Comparison of ENCODE assay signal across 9 mouse cellular contexts in genomic region chr5:90908983-90909382, GRCm38 (mm10). TPM values are rescaled to one million over a fixed set of nuclear protein-coding genes. Genes with fewer than 3 reads are reported as not detected.
DNase-seq lines count a peak whose midpoint lies in the region; ATAC-seq and TF ChIP-seq lines count a peak whose summit lies in the region.
"Had no signal": no experiment of that assay in that cellular context is flagged by ENCODE, and none has a peak within 500 bp of the region (broad histone marks: within the 10 kb centered on the region; RNA-seq: fewer than 3 reads in every experiment).

No protein-coding gene starts in this region.

- DNase-seq in heart, adult 11 months = peak; percentile 89
- peak; percentile 78 for DNase-seq in ZHBTc4 (ENCODE audit: low read depth, low spot score)
- peak; percentile 62 for DNase-seq in embryo, embryonic 11.5 days (ENCODE audit: low read depth, low spot score)
- DNase-seq in heart, postnatal 0 days (ENCODE audit: low spot score) = peak; percentile 43
- DNase-seq in kidney, postnatal 36 days = peak; percentile 65 to 88
- DNase-seq in lung, postnatal 14 days = peak; percentile 76
- DNase-seq in right cerebral cortex, adult 2 months (ENCODE audit: low spot score in 2 of 2) = peak; percentile 79

- no peak overlapping the region for H3K9ac ChIP-seq in heart, embryonic 12.5 days
- no peak overlapping the region for H3K9ac ChIP-seq in heart, postnatal 0 days (replicated peaks; ENCODE audit: low read depth, low read length)
- H3K9ac ChIP-seq: limb, embryonic 15.5 days had no signal

- peak; percentile 88 for TF ChIP-seq CTCF in heart, postnatal 0 days (IDR thresholded peaks at IDR 0.05; ENCODE audit: low read depth)

- H3K4me3 ChIP-seq in heart, embryonic 12.5 days = no peak overlapping the region
- no peak overlapping the region for H3K4me3 ChIP-seq in heart, postnatal 0 days (ENCODE audit: low read depth, low read length)
- H3K4me3 ChIP-seq: limb, embryonic 15.5 days had no signal

- no peaks in the 10 kb centered on the region for H3K36me3 ChIP-seq in heart, embryonic 12.5 days
- no peaks in the 10 kb centered on the region for H3K36me3 ChIP-seq in heart, postnatal 0 days (replicated peaks; ENCODE audit: control insufficient read depth, insufficient read depth, low read length)
- H3K36me3 ChIP-seq: limb, embryonic 15.5 days had no signal

- no peaks in the 10 kb centered on the region; the same call in 1 of the 2 replicates for H3K4me1 ChIP-seq in heart, embryonic 12.5 days (replicated peaks)
- H3K4me1 ChIP-seq in heart, postnatal 0 days (ENCODE audit: control insufficient read depth, insufficient read depth) = no peaks in the 10 kb centered on the region
- H3K4me1 ChIP-seq: limb, embryonic 15.5 days had no signal

- no peaks in the 10 kb centered on the region for H3K9me3 ChIP-seq in heart, embryonic 12.5 days (replicated peaks)
- H3K9me3 ChIP-seq in heart, postnatal 0 days (replicated peaks; ENCODE audit: control insufficient read depth, low read length) = no peaks in the 10 kb centered on the region
- H3K9me3 ChIP-seq: limb, embryonic 15.5 days had no signal

- peaks cover 21% of the 10 kb centered on the region for H3K27me3 ChIP-seq in heart, embryonic 12.5 days (replicated peaks)
- H3K27me3 ChIP-seq in heart, postnatal 0 days (ENCODE audit: control insufficient read depth, insufficient read depth, low read length) = peaks cover 19% of the 10 kb centered on the region

- H3K27ac ChIP-seq in heart, embryonic 12.5 days (ENCODE audit: poor library complexity, severe bottlenecking) = no peak overlapping the region
- no peak overlapping the region for H3K27ac ChIP-seq in heart, postnatal 0 days (ENCODE audit: low read depth)
- H3K27ac ChIP-seq: limb, embryonic 15.5 days had no signal

- 4% methylated on average over 2 of the region's 2 CpGs for whole genome bisulfite sequencing in heart, embryonic 12.5 days
- 2% methylated on average over 2 of the region's 2 CpGs for WGBS in heart, postnatal 0 days

- H3K4me2 ChIP-seq in heart, embryonic 12.5 days = no peak overlapping the region
- H3K4me2 ChIP-seq in heart, postnatal 0 days (ENCODE audit: low read depth, low read length) = no peak overlapping the region
- H3K4me2 ChIP-seq: limb, embryonic 15.5 days had no signal

- no peak for ATAC-seq in heart, embryonic 12.5 days (ENCODE audit: insufficient number of reproducible peaks, low FRiP score)
- ATAC-seq in heart, postnatal 0 days (ENCODE audit: insufficient read depth, low read depth) = no peak

- TF ChIP-seq EP300 in heart, postnatal 0 days (IDR thresholded peaks at IDR 0.05; ENCODE audit: low read depth) = no peak

RNA-seq across cellular contexts. Expression of gene Cxcl2, which starts 5.3 kb away (rescaled TPM):
- not detected in 2 replicates for polyA plus RNA-seq in heart, embryonic 12.5 days (2016; fragmentation: Nextera tagmentation; extraction: Ambion mirVana)
- total RNA-seq in heart, postnatal 0 days (2014; rRNA removed; ENCODE audit: low replicate concordance) = not detected in 2 replicates
- polyA plus RNA-seq in heart, postnatal 0 days (2015; fragmentation: Nextera tagmentation; extraction: Ambion mirVana) = not detected in 2 replicates
- polyA plus RNA-seq: limb, embryonic 15.5 days had no signal

RNA-seq across cellular contexts. Expression of gene Cxcl1, which starts 17.9 kb away (rescaled TPM):
- polyA plus RNA-seq in heart, embryonic 12.5 days (2016; fragmentation: Nextera tagmentation; extraction: Ambion mirVana) = 0.15 TPM in 1 of 2 replicates, not detected in the other
- 0.27 and 0.31 TPM in 2 replicates for total RNA-seq in heart, postnatal 0 days (2014; rRNA removed; ENCODE audit: low replicate concordance)
- 1.4 and 1.5 TPM in 2 replicates for polyA plus RNA-seq in heart, postnatal 0 days (2015; fragmentation: Nextera tagmentation; extraction: Ambion mirVana)

RNA-seq across cellular contexts. Expression of gene Mthfd2l, which starts 21.9 kb away (rescaled TPM):
- polyA plus RNA-seq in heart, embryonic 12.5 days (2016; fragmentation: Nextera tagmentation; extraction: Ambion mirVana) = 35.1 and 38.0 TPM in 2 replicates
- 30.5 and 88.5 TPM in 2 replicates for total RNA-seq in heart, postnatal 0 days (2014; rRNA removed; ENCODE audit: low replicate concordance)
- 29.1 and 29.2 TPM in 2 replicates for polyA plus RNA-seq in heart, postnatal 0 days (2015; fragmentation: Nextera tagmentation; extraction: Ambion mirVana)
